Mouse (Mus musculus) kidney, postnatal 0 days (tissue): ENCODE results near the gene Msi1. TPM values are rescaled to one million over a fixed set of nuclear protein-coding genes. Genes with fewer than 3 reads are reported as not detected.

ENCODE experiments used
- ATAC-seq: fragments of 200-750 bp; cut with Nextera tagmentation; replicated peaks from 2 replicates; pipeline ENCODE4 v1.8.0; 2017; ENCODE audit warnings: low read depth, moderate number of reproducible peaks, moderate TSS enrichment, moderate library complexity; ENCODE audit not compliant: low FRiP score
- DNase-seq: peaks from one replicate; pipeline ENCODE4 v3.0.0-alpha.2; 2016; ENCODE audit warnings: low spot score
- H3K27ac ChIP-seq: fragments of 300-500 bp; sonication (generic); 2 replicates; pipeline ENCODE4 v1.5.1; 2014; ENCODE audit warnings: mild to moderate bottlenecking
- H3K27me3 ChIP-seq: fragments of 300-500 bp; sonication (generic); 2 replicates; pipeline ENCODE4 v1.6.1; 2014; ENCODE audit warnings: low read length, mixed read lengths; ENCODE audit not compliant: insufficient read depth
- H3K36me3 ChIP-seq: fragments of 300-500 bp; sonication (generic); 2 replicates; pipeline ENCODE4 v1.6.1; 2014; ENCODE audit warnings: low read length, mixed read lengths; ENCODE audit not compliant: insufficient read depth
- H3K4me1 ChIP-seq: fragments of 300-500 bp; sonication (generic); replicated peaks from 2 replicates; pipeline ENCODE4 v1.6.1; 2014; ENCODE audit warnings: antibody characterized with exemption, low read length, mixed read lengths; ENCODE audit not compliant: insufficient read depth
- H3K4me2 ChIP-seq: fragments of 300-500 bp; sonication (generic); 2 replicates; pipeline ENCODE4 v1.6.1; 2014; ENCODE audit warnings: mild to moderate bottlenecking, low read length, moderate library complexity, mixed read lengths
- H3K4me3 ChIP-seq: fragments of 300-500 bp; sonication (generic); replicated peaks from 2 replicates; pipeline ENCODE4 v1.5.1; 2014; ENCODE audit warnings: low read depth, low read length
- H3K9ac ChIP-seq: fragments of 300-500 bp; sonication (generic); 2 replicates; pipeline ENCODE4 v1.6.1; 2014; ENCODE audit warnings: low read depth, low read length
- H3K9me3 ChIP-seq: fragments of 300-500 bp; sonication (generic); replicated peaks from 2 replicates; pipeline ENCODE4 v1.6.1; 2016; ENCODE audit warnings: low read length, inconsistent platforms, mixed read lengths
- CTCF ChIP-seq: IDR thresholded peaks from 2 replicates; pipeline ENCODE4 v1.5.1; 2016; ENCODE audit warnings: antibody characterized with exemption, low read depth, mild to moderate bottlenecking, moderate library complexity
- WGBS: fragments of 180-500 bp; shearing (Covaris S2); extraction: QIAGEN DNeasy Blood & Tissue Kit; methylation state at CpG from one replicate; pipeline ENCODE4 v1.1.7; 2014; 5-methylcytosine and 5-hydroxymethylcytosine counted together
- polyA plus RNA-seq: library from polyadenylated mRNA; unstranded; fragments of >200 nt; fragmentation: Nextera tagmentation; extraction: Ambion mirVana; gene quantifications from 2 replicates; pipeline ENCODE4 v1.2.1, GENCODE M21; 2015

The Msi1 gene
- polyA plus RNA-seq, 1 experiment from 2014 or later: 12.4 TPM

GRCm38 (mm10) chr5:115482390-115483265, 53.2 kb downstream of the Msi1 start:
- no peak for TF ChIP-seq CTCF
- no peak for DNase-seq
- Histone ChIP-seq H3K36me3 (0 out of 2 replicates have a peak, but pooled peaks cover 4% of the 10 kb centered on the region), H3K9ac (0 out of 2 replicates have a peak overlapping the region, but pooled peaks have one; percentile 18), H3K9me3 (no peaks in the 10 kb centered on the region), H3K4me2 (peak overlapping the region; percentile 34; the same call in 1 of the 2 replicates), H3K27me3 (no peaks in the 10 kb centered on the region), H3K27ac (no peak overlapping the region), H3K4me1 (no peaks in the 10 kb centered on the region), H3K4me3 (no peak overlapping the region)
- 31% methylated on average over 38 of the region's 38 CpGs for WGBS
- ATAC-seq: no peak

DNA sequence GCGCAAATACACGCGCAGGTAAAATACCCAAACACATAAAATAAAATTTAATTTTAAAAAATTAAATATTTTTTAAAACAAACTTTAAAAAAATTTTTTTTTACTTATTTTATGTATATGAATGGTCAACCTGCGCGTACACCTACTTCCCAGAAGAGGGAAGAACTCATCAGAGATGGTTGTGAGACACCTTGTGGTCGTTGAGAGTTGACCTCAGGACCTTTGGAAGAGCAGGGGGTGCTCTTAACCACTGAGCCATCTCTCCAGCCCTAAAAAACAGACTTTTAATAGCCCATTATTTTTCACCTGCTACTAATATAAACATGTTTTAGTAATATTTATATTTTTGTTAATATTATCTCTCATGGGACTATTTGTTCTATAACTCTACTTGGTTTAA, 54.0 kb downstream of the Msi1 start:
- ATAC-seq (no peak), DNase-seq (no peak)
- H3K27ac ChIP-seq: no peak overlapping the region
- no peak overlapping the region for H3K9ac ChIP-seq
- 0 out of 2 replicates have a peak, but pooled peaks cover 4% of the 10 kb centered on the region for H3K36me3 ChIP-seq
- 50% methylated on average over 6 of the region's 6 CpGs for WGBS
- H3K27me3 ChIP-seq: no peaks in the 10 kb centered on the region
- no peak overlapping the region for H3K4me2 ChIP-seq
- H3K4me3 ChIP-seq: no peak overlapping the region
- TF ChIP-seq CTCF: no peak
- H3K4me1 ChIP-seq: no peaks in the 10 kb centered on the region
- H3K9me3 ChIP-seq: no peaks in the 10 kb centered on the region

- peak within 1 kb of the TSS; percentile 25 for H3K4me3 ChIP-seq
- no peaks in the 10 kb centered on the region for H3K9me3 ChIP-seq
- ATAC-seq (peak; percentile 74), DNase-seq (peak; percentile 98)
- peak within 1 kb of the TSS; percentile 57 for H3K9ac ChIP-seq
- peak within 1 kb of the TSS; percentile 47 for H3K4me2 ChIP-seq
- no peak for TF ChIP-seq CTCF
- H3K4me1 ChIP-seq: no peaks in the 10 kb centered on the region
- H3K27me3 ChIP-seq: no peaks in the 10 kb centered on the region
- WGBS: 5% methylated on average over 30 of the region's 30 CpGs
- peak within 1 kb of the TSS; percentile 68 for H3K27ac ChIP-seq
- H3K36me3 ChIP-seq: 0 out of 2 replicates have a peak, but pooled peaks cover 4% of the 10 kb centered on the region
Observed at GRCm38 (mm10) chr5:115483947-115484920, 54.8 kb downstream of the Msi1 start, which contains the start of gene Sirt4. Sirt4 (minus strand) TSS chr5:115484725.

- peak overlapping the region; percentile 57; the same call in 1 of the 2 replicates for H3K9ac ChIP-seq
- peak overlapping the region; percentile 68; the same call in 1 of the 2 replicates for H3K27ac ChIP-seq
- WGBS: 65% methylated on average over 5 of the region's 5 CpGs
Observed at GRCm38 (mm10) chr5:115484996-115485395, 55.6 kb downstream of the Msi1 start.

DNA sequence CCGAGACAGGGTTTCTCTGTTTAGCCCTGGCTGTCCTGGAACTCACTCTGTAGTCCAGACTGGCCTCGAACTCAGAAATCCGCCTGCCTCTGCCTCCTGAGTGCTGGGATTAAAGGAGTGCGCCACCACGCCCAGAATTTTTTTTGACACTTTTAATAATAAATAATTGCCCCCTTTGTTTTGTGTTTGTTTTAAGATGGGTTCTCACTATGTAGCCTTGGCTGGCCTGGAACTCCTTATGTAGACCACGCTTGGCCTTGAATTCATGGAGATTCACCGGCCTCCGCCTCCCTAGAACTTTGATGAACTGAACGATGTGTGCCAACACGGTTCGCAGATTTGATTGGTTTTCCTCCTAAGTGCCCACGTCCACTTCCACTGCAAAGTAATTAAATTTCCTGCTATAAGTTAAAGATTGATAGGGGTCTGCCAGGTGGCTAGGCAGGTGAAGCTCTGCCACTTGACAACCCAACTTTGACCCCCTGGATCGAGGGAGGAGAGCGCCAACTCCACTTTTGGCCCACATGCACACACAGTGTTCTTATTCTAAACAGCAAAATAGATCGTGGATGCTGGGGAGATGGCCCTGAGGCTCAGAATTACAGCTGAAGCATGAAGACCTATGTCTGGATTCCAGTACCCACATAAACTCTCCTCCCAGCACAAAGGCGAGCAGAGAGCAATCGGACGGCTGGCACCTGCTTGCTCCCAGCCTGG, 56.2 kb downstream of the Msi1 start:
- DNase-seq: no peak
- no peaks in the 10 kb centered on the region for H3K4me1 ChIP-seq
- H3K9me3 ChIP-seq: no peaks in the 10 kb centered on the region
- TF ChIP-seq CTCF: no peak
- H3K4me3 ChIP-seq: no peak overlapping the region
- no peak overlapping the region for H3K4me2 ChIP-seq
- WGBS: 64% methylated on average over 18 of the region's 18 CpGs
- peak overlapping the region; percentile 21; the same call in 1 of the 2 replicates for H3K27ac ChIP-seq
- H3K27me3 ChIP-seq: no peaks in the 10 kb centered on the region
- ATAC-seq: no peak
- no peaks in the 10 kb centered on the region for H3K36me3 ChIP-seq
- no peak overlapping the region for H3K9ac ChIP-seq

More at GRCm38 (mm10) chr5:115484996-115485395, 55.6 kb downstream of the Msi1 start:
- no peak for ATAC-seq
- Histone ChIP-seq H3K4me3 (peak overlapping the region; percentile 25; the same call in 1 of the 2 replicates), H3K36me3 (no peaks in the 10 kb centered on the region), H3K4me2 (peak overlapping the region; percentile 47), H3K4me1 (no peaks in the 10 kb centered on the region), H3K9me3 (no peaks in the 10 kb centered on the region), H3K27me3 (no peaks in the 10 kb centered on the region)
- no peak for DNase-seq
- no peak for TF ChIP-seq CTCF
